Mouse (Mus musculus): ENCODE measurements at regions not wholly inside any gene's neighbourhood (a gene's known extent, or its start where the extent isn't known, plus 50 kb on each side); places are given as distances from the start of the nearest gene placed in this dataset.

DNA sequence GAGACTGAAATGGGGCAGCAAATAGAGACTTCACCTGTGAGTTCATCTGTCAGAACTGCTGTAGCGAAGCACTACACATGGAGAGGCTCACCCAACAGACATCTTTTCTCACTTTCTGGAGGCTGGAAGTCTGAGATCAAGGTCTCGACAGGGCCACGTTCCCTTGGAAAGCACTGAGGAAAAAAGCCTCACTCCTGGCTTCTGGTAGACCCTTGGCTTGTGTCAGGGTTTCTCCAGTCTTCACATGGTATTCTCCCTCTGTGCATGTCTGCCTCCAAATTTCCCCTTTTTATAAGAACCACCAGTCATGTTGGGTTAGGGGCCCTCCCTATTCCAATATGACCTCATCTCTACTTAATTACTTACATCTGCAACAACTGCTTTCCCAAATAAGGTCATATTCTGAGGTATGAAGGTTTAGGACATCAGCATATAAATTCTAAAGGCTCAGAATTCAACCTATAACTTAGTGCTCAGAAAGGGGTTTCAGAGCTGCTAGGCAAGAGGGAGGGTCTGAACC, 124.1 kb downstream of the Cyp26a1 start:
- Histone ChIP-seq H3K9me3 (ENCODE audit: control insufficient read depth, low read length) (no peaks in the 10 kb centered on the region), H3K4me2 (ENCODE audit: low read depth, low read length) (no peak overlapping the region), H3K4me3 (ENCODE audit: low read length) (no peak overlapping the region), H3K27me3 (replicated peaks; ENCODE audit: control insufficient read depth, insufficient read depth, low read length) (no peaks in the 10 kb centered on the region), H3K4me1 (ENCODE audit: control insufficient read depth, insufficient read depth, low read length) (no peaks in the 10 kb centered on the region), H3K36me3 (ENCODE audit: control insufficient read depth, insufficient read depth, low read length) (no peaks in the 10 kb centered on the region), H3K9ac (ENCODE audit: low read depth, low read length) (no peak overlapping the region), H3K27ac (ENCODE audit: low read length) (no peak overlapping the region)
- 90% methylated on average over 3 of the region's 3 CpGs for WGBS
- no peak for ATAC-seq

DNA sequence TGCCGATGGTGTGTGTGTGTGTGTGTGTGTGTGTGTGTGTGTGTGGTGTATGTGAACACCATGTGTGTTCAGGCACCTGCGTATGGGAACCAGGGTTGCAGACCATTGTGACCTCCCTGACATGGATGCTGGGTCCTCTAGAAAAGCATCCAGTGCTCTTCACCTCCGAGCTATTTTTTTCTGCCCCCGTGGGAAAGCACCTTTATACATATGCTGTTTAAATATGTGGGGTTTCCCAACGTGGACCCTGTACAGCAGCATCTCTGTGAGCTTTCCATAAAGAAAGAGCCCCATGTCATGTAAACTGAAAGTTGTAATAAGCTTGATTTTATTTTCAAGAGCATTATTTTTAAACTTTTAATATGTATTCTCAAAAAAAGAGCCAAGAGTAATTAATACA, 126.6 kb downstream of the Cyp26a1 start:
- no peaks in the 10 kb centered on the region for H3K27me3 ChIP-seq (replicated peaks; ENCODE audit: control insufficient read depth, insufficient read depth, low read length)
- no peaks in the 10 kb centered on the region for H3K4me1 ChIP-seq (ENCODE audit: control insufficient read depth, insufficient read depth, low read length)
- H3K4me2 ChIP-seq (ENCODE audit: low read depth, low read length), result no peak overlapping the region
- H3K9ac ChIP-seq (ENCODE audit: low read depth, low read length), result no peak overlapping the region
- no peaks in the 10 kb centered on the region for H3K36me3 ChIP-seq (ENCODE audit: control insufficient read depth, insufficient read depth, low read length)
- no peak for ATAC-seq
- WGBS, result 82% methylated on average over 5 of the region's 5 CpGs
- no peak overlapping the region for H3K4me3 ChIP-seq (ENCODE audit: low read length)
- H3K27ac ChIP-seq (ENCODE audit: low read length), result no peak overlapping the region
- H3K9me3 ChIP-seq (ENCODE audit: control insufficient read depth, low read length), result no peaks in the 10 kb centered on the region

DNA sequence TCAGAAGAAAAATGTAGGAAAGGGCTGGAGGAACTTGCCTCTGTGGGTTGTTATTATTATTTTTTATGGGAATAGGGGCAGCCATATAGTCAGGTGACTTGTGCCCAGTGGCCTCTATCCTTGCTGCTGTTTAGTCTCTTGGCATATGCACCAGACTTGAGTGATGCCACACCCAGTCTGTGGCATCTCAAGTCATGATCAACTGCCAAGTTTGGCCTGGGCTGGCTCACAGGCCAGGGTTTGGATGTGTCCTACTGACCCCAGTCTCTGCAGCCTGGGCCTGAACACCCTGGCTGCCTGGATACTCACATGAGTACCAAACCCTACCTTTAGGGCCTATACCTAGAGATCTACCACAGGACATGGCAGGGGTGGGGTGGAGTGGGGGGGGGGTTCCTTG, 133.8 kb downstream of the Cyp26a1 start:
- H3K27ac ChIP-seq (ENCODE audit: low read length), result no peak overlapping the region
- H3K4me1 ChIP-seq (ENCODE audit: control insufficient read depth, insufficient read depth, low read length), result no peaks in the 10 kb centered on the region
- H3K9me3 ChIP-seq (ENCODE audit: control insufficient read depth, low read length), result no peaks in the 10 kb centered on the region
- no peak overlapping the region for H3K4me2 ChIP-seq (ENCODE audit: low read depth, low read length)
- no peaks in the 10 kb centered on the region for H3K27me3 ChIP-seq (replicated peaks; ENCODE audit: control insufficient read depth, insufficient read depth, low read length)
- no peak overlapping the region for H3K4me3 ChIP-seq (ENCODE audit: low read length)
- no peak overlapping the region for H3K9ac ChIP-seq (ENCODE audit: low read depth, low read length)
- no peaks in the 10 kb centered on the region for H3K36me3 ChIP-seq (ENCODE audit: control insufficient read depth, insufficient read depth, low read length)
- no peak for ATAC-seq

DNA sequence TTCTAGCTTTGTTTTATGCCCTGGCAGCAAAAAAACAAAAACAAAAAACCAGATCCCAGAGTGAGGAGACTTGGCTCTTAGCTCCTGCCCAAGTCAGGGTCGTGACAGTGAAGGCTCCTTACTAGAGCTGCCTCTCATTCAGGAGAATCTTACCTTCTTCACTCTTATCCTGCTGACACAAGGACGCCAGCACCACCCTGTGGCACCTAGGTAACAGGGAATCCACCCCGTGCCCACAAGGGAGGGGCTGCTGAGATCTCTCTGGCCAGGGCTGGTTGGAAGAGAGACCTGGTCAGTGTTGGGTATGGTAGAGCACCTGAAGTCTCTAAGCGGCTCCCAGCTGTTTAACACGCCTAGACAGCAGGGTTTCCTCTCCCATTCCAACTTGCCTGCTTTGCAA, 139.3 kb downstream of the Cyp26a1 start:
- WGBS, result 51% methylated on average over 5 of the region's 5 CpGs
- no peak overlapping the region for H3K27ac ChIP-seq (ENCODE audit: low read length)
- no peak for ATAC-seq
- no peak overlapping the region for H3K4me2 ChIP-seq (ENCODE audit: low read depth, low read length)
- no peak overlapping the region for H3K9ac ChIP-seq (ENCODE audit: low read depth, low read length)
- no peaks in the 10 kb centered on the region for H3K9me3 ChIP-seq (ENCODE audit: control insufficient read depth, low read length)
- H3K27me3 ChIP-seq (replicated peaks; ENCODE audit: control insufficient read depth, insufficient read depth, low read length), result no peaks in the 10 kb centered on the region
- H3K4me3 ChIP-seq (ENCODE audit: low read length), result no peak overlapping the region
- H3K4me1 ChIP-seq (ENCODE audit: control insufficient read depth, insufficient read depth, low read length), result no peaks in the 10 kb centered on the region
- H3K36me3 ChIP-seq (ENCODE audit: control insufficient read depth, insufficient read depth, low read length), result no peaks in the 10 kb centered on the region
